Mouse (Mus musculus) neural tube, embryonic 10.5 days (tissue): ENCODE measurements around the gene Klk1b16.
"Not testable (repeated sequence)": the region's sequence is repeated elsewhere in the genome, so short reads cannot be mapped to it uniquely, and the experiment has no call there.

Source experiments
- DNase-seq: peaks from one replicate; pipeline ENCODE4 v3.0.0-alpha.2; 2017; ENCODE audit warnings: low spot score; ENCODE audit errors: extremely low spot score

The Klk1b16 gene

DNA sequence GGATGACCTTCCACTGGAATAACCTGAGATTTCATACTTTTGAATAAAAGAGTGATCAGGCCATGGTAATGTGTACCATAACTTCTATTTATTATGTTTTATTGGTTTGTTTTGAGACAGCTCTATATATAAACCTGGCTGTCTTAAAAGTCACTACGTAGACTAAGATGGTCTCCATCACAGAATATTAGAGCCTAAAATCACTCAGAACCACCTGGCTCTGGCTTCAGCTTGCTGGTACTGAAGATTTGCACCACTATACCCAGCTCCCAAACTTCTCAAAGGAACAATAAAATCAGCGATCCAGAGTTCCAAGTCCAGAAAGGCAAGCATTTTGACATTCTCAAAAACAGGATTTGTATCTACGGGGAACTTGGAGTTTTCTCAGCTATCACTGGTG, at the start of gene Klk1b16:
TSS of gene Klk1b16 (plus strand) at position 301 of the 400 bp plus-strand sequence.
- DNase-seq: no peak

DNA sequence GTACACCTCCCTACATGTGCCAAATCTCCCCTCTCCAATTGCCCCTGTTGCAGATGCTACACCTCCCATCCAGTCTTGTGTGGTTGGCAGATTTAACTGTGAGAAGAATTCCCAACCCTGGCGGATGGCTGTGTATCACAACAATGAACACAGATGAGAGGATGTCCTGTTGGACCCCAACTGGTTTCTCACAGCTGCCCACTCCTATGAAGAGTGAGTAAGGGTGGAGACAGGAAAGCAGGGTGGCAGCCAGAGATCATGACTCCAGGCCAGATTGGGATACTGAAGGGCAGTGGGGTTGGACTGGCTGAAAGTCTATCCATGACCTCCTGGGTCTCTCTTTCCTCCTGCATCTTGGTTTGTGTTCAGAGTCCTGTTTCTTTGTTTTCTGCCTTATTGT, 40.5 kb upstream of the Klk1b16 start:
- no peak for DNase-seq

DNA sequence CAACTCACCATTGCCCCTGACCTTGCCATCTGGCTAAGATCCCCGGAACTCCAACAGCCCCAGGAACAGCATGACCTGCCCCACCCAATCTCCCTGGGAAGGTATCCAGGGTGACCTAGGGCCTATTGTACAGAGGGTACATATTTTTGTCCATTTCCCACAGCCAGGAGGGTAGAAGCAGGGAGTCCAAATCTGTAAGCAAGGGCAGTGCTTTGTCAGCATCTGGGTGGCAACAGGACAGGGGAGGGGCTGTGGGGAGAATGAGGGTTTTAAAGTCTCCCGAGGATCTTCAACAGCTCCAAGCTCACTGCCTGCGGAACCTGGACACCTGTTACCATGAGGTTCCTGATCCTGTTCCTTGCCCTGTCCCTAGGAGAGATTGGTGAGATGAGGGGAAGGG, 34.5 kb upstream of the Klk1b16 start, which contains the start of gene Klk1b21:
TSS of gene Klk1b21 (plus strand) at position 301 of the 400 bp plus-strand sequence.
- DNase-seq: not testable (repeated sequence)

DNA sequence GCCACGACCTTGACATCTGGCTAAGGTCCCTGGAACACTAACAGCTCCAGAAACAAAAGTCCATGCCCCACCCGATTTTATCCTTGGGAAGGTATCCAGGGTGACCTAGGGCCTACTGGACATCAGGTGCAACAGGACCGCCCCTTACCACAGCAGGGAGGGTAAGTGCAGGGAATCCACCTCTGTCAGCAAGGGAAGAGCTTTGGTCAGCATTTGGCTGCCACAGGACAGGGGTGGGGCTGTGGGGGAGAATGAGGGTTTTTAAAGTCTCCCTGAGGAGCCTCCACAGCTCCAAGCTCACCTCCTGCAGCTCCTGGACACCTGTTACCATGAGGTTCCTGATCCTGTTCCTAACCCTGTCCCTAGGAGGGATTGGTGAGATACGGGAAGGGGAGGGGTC, 24.2 kb upstream of the Klk1b16 start, which contains the start of gene Klk1b22:
TSS of gene Klk1b22 (plus strand) at position 301 of the 400 bp plus-strand sequence.
- no peak for DNase-seq

DNA sequence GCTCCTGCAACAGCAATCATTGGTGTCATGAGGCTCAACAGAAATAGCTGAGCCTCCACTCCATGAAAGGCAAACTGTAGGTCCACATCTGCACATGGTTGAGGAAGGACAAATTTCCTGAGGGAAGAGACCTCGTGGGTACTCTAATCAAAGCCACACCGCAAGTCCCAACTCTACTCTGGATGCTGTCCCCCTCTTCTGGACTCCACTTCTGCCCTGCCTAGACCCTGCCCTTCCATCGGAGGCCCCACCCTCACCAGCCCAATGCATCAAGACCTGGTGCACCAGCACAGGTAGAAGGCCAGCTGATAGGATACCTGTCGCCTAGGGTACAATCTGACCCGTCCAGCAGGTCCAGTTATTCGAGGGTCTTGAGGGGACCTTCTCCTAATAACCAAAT, 13.1 kb upstream of the Klk1b16 start:
- DNase-seq: no peak

DNA sequence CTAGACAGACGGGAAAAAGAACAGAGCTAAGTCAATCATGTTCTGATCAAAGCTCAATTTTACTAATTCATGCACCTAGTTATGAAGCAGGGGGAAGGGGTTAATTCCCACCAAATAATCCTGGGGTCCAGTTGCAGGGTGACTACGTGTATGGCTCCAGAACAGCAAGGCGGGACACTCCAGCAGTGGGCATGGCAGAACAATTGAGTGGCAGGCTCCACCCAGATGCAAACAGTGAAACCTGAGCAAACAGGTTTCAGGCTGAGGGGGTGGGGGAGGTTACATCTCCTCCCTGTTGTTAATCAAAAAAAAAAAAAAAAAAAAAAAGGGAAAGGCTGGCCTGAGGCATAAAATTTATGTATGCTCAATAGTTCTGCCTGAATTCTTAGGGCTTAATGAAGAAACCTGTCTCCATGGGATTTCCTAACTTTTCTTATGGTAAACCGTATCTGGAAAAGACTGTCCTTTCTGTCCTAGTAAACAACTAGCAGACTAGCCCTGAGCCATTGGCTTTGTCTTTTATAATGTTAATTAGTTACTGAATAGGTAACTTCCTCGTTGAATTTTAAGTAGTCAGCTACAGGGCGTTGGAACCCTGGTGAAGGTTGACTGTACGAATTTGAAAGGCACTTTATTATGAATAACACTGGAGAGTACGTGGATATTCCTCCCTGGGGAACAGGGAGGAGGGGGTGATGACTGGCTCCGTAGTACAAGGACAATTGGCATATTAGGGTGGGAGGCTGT, 42.9 kb downstream of the Klk1b16 start:
- DNase-seq: no peak

DNA sequence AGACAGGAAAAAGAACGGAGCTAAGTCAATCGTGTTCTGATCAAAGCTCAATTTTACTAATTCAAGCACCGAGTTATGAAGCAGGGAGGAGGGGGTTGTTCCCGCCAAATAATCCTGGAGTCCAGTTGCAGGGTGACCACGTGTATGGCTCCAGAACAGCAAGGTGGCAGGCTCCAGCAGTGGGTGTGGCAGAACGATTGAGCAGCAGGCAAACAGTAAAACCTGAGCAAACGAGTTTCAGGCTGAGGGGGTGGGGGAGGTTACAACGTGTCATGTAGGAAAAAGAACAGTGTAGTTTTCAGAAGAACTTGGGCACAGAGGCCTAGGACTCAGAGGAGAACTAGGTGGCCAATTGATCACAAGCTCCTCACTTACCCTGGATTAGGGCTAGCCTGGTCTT, 49.9 kb downstream of the Klk1b16 start:
- not testable (repeated sequence) for DNase-seq

DNA sequence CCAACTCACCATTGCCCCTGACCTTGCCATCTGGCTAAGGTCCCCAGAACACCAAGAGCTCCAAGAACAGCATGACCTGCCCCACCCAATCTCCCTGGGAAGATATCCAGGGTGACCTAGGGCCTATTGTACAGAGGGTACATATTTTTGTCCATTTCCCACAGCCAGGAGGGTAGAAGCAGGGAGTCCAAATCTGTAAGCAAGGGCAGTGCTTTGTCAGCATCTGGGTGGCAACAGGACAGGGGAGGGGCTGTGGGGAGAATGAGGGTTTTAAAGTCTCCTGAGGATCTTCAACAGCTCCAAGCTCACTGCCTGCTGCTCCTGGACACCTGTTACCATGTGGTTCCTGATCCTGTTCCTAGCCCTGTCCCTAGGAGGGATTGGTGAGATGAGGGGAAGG, 51.4 kb downstream of the Klk1b16 start, which contains the start of gene Klk1b24:
TSS of gene Klk1b24 (plus strand) at position 301 of the 400 bp plus-strand sequence.
- DNase-seq: not testable (repeated sequence)
